Mouse (Mus musculus) retina, adult 2 months (tissue): ENCODE measurements around the gene Tmem39b.
"Not testable (repeated sequence)": the region's sequence is repeated elsewhere in the genome, so short reads cannot be mapped to it uniquely, and the experiment has no call there.

Experiments
- DNase-seq: peaks from one replicate; pipeline ENCODE4 v3.0.0-alpha.2; 2012; ENCODE audit warnings: low read depth, low spot score

Gene Tmem39b

DNA sequence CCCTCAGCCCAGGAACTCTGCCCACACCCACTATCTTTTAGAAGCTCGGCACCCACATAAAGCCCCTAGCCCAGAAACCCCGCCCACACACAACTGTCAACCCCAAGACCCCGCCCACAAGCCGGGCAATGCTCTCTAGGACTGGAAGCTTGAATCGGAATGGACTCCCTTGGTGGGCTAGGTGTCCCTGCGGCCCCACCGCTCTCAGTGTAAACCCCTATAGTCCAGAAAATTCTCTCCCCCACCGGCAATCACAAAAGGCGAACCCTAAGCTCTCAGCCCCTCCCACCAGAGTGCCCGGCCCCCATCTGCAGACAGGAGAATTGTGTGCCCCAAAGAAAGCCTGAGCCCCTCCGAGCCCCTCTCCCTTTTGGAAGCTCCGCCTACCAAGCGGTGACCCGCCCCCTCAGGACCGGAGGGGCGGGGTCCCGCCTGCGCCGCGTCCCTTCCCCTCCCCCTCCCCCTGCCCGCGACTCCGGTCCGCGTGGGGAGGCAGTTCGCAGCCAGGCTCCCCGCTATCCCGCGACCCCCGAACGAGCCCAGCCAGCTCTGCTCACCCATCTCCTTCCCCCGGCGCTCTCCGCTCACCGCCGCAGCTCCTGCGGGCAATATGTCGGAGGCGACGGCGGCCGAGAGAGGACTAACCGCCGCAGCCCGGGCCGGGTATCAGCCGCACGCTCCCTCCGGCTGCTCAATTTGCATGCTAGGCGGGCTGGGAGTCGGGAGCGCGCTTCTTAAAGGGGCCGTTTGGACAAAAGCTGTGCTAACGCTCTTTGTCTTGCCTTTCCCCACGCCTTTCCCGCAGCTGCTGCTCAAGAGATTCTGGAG, at the start of gene Tmem39b:
Gene Tmem39b (minus strand): TSS at position 681 of the 828 bp plus-strand sequence.
- peak; percentile 79 for DNase-seq

DNA sequence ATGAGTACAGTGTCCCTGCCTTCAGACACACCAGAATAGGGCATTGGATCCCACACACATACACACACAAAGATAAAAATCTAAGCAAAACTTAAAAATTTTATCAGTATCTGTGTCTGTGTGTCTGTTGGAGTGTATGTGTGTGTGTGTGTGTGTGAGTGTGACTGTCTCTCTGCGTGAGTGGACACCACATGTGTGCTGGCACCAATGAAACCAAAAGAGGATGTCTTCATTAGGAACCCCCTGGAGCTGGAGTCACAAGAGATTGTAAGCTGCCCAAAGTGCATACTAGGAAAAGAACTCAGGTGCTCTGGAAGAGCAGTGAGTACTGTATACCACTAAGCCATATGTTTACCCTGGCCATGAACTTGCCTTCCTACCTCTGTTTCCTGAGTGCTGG, 49.5 kb upstream of the Tmem39b start:
- DNase-seq = no peak

DNA sequence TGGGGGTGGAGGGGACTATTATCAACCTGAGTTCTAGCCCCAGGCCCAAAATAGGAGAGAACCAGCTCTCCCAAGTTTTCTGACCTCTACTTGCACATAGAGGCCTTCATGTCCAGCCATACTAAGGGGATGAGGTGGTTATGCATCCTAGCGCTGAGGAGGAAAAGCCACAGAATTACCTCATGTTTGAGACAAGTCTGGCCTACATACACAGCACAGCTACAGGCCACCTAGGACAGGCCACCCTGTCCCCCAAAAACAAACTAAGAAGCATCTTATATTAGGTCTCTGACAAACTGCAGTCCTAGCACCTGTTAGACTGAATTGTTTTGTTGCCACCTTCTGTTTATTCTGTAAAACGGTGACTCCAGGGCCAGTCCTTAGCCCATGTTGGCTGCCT, 46.9 kb upstream of the Tmem39b start:
- no peak for DNase-seq

DNA sequence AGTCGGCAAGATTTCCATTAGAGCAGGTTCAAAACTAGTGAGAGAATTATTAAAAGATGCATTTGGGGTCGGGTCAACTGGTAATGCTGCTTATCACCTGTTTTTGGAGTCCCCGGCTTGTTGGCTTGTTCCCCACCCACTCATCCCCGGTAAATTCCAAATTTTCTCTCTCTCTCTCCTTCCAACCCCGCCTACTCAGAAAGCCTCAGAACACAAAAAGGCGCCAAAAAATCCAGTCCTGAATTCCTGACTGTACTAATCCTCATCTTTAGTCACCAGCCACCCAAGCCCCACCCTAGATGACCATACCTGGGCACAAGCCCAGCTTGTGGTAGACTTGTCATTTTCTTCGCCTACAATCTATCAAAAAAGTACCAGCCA, 46.4 kb upstream of the Tmem39b start:
- DNase-seq = no peak

DNA sequence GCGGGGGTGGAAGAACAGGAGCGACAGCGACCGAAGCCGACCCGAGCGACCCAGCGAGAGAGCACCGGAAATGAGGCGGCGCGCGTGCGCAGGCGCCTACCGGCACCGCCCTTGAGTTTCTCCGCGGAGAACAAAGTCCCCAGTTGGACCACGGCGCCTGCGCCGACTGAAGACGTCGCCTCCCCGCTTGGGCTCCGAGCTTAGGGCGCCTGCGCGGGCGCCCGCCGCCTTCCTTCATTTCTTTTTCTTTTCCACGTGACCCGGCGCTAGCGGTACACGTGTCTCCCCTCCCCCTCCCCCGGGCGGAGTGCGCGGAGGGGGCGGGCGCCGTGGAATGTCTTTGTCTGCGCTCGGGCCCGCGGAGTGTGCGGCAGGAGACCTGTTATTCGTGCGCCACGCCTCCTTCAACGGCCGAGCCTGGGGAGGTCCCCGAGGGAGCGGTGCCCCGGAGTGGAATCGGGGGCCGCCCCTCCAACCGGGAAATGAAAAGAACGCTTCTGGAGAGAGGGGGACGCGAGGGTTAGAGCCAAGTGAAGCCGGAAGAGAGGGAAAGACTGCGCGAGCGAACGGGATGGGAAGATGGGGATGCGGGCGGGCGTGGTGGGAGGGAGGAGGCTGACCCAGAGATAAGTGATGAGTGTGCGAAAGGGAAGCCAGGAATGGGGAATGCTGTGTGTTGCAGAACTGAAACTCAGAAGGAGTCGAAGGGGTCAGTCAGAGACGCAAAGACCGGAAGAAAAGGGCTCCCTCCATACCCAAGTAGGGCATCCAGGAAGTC, 45.8 kb upstream of the Tmem39b start, which contains the start of gene Khdrbs1:
Gene Khdrbs1 (minus strand): TSS at position 72 of the 778 bp plus-strand sequence.
- DNase-seq = peak; percentile 97

DNA sequence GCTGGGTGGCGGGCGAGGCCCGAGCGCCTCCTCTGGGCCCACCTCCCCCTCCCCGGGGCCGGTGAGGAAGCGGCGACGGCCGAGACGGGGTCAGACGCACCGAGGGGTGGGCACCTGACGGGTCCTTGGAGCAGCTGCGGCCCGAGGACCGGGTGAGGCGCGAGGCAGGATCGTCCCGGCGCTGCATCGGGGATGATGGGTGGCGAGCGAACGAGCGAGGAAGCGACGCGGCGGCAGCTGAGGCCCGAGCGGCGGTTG, 45.3 kb upstream of the Tmem39b start:
- no peak for DNase-seq

DNA sequence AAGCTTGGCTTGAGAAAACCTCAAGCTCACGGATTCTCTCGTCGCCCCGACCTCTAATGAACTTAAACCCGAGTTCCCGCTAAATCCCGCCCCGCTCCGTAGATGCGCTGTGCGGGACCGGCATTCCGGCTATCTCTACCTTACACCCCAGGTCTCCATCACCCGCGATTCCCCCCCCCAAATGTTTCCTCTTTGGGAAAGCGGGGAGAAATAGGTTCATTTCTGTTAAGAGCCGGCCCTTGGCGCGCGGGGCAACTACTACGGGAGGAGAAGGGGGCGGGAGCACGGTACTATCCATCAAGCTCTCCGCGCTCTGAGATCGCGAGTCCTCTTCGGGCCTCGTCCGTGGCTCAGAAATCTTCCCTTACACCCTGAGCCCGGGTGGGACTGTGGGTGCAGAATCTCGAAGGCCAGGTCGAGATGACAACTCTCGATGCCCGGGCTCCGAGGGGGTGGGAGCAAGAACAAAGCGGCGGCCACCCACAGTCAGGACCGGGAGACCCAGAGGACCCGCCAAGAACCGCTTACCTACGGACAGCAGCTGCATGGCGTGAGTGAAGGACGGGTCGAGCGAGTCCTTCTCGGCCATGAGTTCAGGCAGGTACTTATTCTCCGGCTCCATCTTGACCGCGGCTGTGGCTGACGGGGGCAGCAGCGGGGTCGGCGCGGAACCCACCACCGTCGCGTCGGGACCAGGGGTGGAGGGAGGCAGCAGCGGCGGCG, 44.8 kb upstream of the Tmem39b start:
- DNase-seq = no peak

DNA sequence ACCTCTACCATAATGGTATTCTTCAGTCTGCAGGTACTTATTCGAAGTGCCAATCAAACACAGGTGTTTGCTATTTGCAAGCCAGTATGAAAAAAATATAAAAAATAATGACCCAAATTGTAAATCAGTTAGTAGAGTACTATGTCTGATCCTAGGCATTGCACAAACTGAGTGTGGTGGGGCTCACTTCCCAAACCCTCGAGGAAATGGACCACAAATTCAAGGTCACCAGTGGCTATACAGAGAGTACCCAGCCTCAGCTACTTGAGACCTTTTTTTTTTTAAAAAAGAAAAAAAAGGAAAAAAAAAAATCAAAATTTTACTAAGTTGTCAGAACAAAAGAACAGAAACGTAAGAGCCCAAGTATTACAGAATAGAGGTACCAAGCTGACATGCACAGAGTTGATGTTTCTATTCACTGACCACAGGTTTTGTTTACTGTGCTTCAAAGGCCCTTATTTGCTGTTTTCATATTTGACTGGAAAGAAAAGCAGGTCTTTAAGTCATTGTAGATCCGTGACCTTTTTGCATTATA, 42.5 kb upstream of the Tmem39b start:
- no peak for DNase-seq

DNA sequence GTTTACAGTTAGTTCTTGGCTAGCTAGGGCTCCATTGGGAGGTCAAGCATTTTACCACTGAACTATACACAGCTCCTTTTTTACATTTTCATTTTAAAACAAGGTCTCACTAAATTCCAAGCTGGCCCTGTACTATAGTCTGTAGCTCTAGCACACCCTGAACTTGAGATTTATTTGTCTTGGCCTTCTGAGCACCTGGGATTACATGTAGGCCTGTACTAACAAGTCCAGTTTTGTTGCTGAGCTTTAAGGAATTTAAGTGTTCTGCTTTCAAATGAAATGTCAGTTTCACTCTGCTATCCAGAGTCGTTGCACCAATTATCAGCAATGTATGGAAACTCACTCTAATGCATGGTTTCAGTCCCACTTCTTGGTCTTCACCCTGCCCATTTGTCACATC, 39.5 kb upstream of the Tmem39b start:
- DNase-seq = no peak

DNA sequence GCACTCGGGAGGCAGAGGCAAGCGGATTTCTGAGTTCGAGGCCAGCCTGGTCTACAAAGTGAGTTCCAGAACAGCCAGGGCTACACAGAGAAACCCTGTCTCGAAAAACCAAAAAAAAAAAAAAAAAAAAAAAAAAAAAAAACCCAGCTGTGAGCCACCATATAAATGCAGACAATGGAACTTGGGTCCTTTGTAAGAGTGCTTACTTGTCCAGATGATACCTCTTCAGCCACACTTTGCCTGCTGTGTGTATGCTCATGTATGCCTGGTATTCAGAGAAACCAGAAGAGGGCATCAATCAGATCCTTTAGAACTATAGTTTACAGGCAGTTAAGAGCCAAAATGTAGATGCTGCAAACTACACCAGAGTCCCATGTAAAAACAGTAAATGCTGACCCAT, 38.8 kb upstream of the Tmem39b start:
- DNase-seq = not testable (repeated sequence)

DNA sequence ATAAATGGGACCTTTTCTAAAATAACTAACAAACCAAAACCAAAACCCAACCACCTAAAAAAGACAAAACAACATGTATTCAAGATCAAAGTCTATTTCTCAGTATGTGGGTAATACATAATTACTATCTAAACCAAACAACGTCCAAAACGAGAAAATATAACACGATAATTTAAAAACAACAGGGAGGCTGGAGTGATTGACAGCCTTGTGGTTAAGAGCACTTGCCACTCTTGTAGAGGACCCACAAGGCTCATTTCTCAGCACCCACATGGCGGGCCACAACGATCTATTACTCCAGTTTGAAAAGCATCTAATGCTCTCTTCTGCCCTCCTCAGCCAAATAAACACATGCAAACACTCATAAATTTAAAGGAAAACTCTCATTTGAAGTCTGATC, 34.8 kb upstream of the Tmem39b start:
- no peak for DNase-seq

DNA sequence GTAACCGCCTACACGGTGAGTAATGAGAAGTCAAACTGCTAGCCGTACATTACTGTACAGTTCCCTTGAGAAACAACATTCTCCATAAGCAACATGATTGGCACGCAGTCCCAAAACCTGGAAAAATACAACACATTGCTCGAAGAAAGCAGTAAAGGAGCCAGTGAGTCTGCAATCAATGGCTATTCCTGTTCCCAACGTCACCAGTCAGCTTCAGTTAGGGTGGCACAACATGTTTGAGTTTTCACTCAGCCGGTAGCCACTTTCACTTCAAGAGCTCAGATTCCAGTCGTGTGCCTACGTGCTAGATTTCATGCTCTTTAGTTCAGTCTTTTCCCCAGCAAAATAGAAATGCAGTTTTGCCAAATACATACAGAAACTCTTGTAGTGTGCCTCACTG, 19.7 kb upstream of the Tmem39b start:
- DNase-seq = no peak

DNA sequence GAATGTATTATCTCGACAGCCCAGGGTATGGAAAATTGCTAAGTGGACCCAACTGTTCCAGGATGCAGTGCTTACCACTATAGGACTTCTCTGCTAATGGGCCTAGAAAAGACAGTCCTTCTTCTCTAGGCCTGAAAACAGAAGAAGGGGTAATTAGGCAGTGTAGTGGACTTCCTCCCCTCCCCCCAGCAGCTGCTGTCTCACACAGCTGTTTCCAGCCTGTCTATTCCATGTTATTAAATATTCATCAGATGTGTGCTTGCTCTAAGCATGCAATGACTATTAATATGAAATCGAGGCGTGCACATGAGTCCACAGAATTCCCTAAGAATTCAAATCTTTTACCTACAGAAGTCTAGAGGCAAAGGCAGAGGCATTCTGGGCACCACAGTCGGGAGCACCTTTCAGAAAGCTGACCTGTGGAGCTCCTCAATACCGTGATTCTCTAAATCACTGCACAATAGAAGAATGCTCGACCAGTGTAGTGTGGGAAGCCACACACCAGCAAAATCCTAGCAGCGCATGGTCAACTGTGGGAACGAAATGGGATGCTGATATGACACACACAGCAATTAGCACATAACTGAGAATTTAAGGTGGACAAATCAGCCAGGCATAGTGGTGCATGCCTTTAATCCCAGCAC, 13.0 kb upstream of the Tmem39b start:
- no peak for DNase-seq

DNA sequence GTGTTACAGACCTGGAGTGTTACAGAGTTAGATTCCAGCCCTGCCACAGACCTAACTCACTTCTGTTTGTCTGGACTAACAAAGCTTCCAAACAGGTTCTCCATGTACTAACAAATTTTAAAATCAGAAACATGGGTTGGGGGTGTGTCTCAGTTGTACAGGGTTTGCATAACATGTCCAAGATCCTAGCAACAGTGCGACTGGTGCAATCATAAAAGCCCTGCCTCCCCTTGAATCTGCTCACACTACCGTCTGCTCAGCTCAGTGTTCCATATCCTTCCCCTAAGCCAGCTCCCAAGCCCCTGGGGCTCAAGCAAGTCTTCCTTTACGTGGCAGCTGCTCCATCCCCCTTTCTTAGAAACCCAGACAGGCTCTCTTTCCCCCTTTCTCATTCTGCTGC, 10.1 kb upstream of the Tmem39b start:
- DNase-seq = no peak

DNA sequence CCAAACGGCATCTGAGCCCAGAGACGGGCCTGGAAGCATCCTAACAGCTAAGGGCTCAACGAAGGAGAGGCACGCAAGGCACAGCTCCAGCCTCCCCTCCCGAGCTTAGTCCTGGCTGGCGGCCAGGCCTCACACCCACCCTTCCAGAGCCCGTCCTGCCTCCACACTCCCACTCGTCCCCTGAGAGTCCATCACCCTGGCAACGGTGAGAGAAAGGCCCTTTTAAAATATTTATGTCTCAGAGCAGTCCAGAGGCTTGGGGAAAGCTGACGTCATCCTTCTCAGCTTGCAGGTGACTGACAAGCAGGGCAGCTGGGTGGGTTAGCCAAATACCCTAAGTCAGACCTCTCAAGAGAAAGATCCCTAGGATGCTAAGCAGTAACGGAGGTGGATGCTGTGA, 5.8 kb upstream of the Tmem39b start:
- no peak for DNase-seq

DNA sequence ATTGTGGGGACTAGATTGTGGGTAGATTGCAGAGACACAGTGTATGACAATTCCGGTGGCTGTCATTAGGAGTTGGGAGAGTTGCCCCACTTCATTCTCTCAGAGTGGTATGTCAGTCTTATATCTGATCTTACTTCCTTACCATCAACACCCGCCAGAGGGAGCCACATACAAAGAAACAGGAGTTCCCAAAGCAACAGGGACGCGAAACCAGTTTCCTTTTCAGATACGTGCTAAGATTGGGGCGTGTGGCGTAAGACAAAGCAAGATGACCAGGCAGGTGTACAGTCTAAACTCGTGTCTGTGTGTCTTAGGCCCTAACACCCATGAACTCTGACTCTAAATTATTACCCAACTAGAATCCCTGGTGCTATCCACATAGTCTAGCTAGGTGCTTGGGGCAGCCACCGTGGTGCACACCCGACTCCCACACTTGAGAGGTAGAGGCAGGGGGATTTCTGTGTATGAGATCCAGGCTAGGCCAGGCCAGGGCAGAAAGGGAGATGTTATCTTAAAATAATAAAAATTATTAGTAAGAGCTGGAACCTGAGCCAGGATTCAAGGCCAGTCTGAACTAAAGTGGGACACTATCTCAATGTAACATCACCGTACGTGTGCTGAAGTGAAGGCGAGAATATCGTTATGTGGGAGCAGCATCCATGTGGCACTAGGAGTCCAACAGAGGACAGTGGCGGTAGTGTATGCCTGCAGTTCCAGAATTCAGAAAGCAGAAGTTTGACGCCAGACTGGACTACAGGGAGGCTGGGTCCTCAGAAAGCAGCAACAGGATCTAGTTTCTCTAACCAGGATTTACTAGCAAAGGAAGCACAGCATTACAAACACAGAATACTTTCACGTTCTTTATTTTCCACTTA, 5.1 kb upstream of the Tmem39b start:
- DNase-seq = peak; percentile 63

DNA sequence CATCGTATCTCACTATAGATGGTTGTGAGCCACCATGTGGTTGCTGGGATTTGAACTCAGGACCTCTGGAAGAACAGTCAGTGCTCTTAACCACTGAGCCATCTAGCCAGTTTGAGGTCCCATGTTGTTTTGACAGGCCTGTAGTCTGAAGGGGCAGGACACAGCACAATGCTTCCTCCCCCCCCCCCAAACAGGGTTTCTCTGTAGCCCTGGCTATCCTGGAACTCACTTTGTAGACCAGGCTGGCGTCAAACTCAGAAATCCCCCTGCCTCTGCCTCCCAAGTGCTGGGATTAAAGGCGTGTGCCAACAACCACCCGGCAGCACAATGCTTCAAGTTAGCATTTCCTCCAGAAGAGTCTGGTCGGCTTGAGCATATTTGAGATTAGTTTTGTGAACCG, 4.0 kb upstream of the Tmem39b start:
- DNase-seq = not testable (repeated sequence)

DNA sequence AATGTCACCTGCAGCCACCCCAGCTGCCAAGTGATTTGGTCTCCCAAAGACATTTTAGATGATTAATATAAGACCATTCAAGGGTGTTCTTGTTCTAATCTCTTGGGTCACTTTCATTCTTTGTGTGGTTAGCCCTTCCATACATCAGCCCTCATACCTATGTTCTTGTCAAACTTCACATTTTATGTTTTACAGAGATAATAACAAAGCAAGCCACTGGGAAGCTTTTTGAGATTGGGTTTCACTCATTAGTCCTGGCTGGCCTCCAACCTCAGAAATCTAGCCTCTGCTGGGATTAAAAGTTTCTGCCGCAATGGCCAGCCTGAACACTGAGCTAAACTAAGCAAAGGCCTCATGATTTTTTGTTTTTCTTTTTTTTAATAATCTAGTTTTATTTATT, 3.6 kb upstream of the Tmem39b start:
- no peak for DNase-seq

DNA sequence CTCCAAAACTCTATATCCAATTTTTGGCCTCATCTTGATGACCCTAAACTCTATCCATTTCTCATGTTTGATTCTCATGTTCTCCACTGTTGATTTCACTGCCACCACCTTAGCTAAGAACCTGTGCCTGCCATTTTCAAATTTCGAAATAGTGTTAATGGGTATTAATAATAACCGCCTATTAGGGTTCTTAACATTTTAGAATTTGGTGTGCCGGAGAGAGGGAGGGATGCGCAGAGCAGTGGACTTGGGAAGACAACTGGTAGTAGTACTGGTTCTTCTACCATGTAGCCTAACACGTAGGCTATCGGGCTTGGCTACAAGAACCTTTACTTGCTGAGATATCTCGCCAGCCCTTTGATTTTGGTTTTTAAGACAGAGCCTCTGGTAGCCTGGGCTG, 553 bp upstream of the Tmem39b start:
- no peak for DNase-seq

DNA sequence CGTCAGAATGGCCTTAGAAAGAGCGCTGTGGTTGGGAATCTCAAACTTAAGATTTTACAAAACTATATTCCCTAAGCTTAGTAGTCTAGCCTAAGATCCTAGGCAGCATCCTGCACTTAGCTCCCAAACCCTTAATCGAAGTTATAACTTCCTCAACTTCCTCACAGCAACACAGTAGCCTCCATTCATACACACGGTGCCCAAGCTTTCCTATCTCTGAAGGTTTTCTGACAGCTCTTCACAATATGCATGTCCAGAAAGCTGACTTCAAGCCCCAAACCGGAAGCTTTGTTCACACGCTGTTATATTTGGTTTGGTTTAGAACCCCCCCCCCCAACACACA, 852 bp downstream of the Tmem39b start:
- no peak for DNase-seq

DNA sequence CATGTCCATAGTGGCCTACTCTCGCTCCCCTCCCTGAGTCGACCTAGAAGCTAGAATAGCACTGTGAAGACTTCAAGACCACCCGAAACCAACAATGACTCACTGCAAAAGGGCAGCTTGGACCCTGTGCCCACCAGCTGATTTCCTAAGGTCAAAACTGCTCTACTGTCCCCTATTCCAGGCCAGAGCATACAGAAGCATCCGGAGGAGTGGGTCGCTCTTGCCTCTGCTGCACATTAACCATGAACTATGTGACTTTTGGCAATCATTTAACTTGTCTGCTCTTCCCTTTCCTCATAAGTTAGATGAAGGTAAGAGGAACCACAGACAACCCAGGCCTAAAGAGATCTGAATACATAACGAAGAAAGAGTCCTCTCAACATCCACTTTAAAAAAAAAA, 12.1 kb downstream of the Tmem39b start:
- no peak for DNase-seq
